Mouse (Mus musculus) midbrain, embryonic 15.5 days (tissue): ENCODE measurements at regions not wholly inside any gene's neighbourhood (a gene's known extent, or its start where the extent isn't known, plus 50 kb on each side); places are given as distances from the start of the nearest gene placed in this dataset.

Experiments
- ATAC-seq: fragments of 200-750 bp; cut with Nextera tagmentation; replicated peaks from 2 replicates; pipeline ENCODE4 v1.8.0; 2017; ENCODE audit warnings: moderate TSS enrichment
- H3K27ac ChIP-seq: fragments of 300-500 bp; sonication (generic); 2 replicates; pipeline ENCODE4 v1.5.1; 2015; ENCODE audit warnings: mild to moderate bottlenecking, inconsistent platforms
- H3K27me3 ChIP-seq: fragments of 300-500 bp; sonication (generic); replicated peaks from 2 replicates; pipeline ENCODE4 v1.6.1; 2015; ENCODE audit warnings: inconsistent platforms
- H3K36me3 ChIP-seq: fragments of 300-500 bp; sonication (generic); replicated peaks from 2 replicates; pipeline ENCODE4 v1.6.1; 2015; ENCODE audit warnings: inconsistent platforms
- H3K4me1 ChIP-seq: fragments of 300-500 bp; sonication (generic); 2 replicates; pipeline ENCODE4 v1.6.1; 2015; ENCODE audit warnings: inconsistent platforms
- H3K4me2 ChIP-seq: fragments of 300-500 bp; sonication (generic); 2 replicates; pipeline ENCODE4 v1.6.1; 2015; ENCODE audit warnings: inconsistent platforms, mild to moderate bottlenecking, moderate library complexity
- H3K4me3 ChIP-seq: fragments of 300-500 bp; sonication (generic); 2 replicates; pipeline ENCODE4 v1.5.1; 2015; ENCODE audit warnings: mild to moderate bottlenecking, inconsistent platforms
- H3K9ac ChIP-seq: fragments of 300-500 bp; sonication (generic); 2 replicates; pipeline ENCODE4 v1.6.1; 2015; ENCODE audit warnings: mild to moderate bottlenecking, inconsistent platforms
- H3K9me3 ChIP-seq: fragments of 300-500 bp; sonication (generic); 2 replicates; pipeline ENCODE4 v1.6.1; 2016; ENCODE audit warnings: inconsistent platforms
- WGBS: fragments of 180-500 bp; shearing (Covaris S2); methylation state at CpG from one replicate; pipeline ENCODE4 v1.1.7; 2015; ENCODE audit warnings: mixed read lengths; 5-methylcytosine and 5-hydroxymethylcytosine counted together

DNA sequence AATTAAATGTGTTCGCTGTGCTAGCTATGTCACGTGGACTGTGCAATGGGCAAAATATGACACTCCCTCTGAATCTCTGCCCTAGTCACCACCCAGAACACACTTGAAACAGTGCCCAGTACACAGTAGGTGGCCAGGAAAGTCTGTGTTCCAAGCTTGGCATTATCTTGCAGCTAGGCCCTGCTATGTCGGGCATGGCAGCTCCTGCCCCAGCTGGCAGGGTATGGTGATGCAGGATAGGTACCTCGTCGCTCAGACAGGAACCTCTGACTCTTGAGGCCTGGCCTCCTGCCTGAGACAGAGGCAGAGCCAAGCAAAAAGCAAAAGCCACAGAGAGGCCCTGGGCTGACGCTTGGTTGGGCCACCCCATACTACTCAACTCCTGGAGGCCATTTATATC lies 57.9 kb upstream of the Tnrc6c start:
- no peaks in the 10 kb centered on the region for H3K9me3 ChIP-seq
- H3K27me3 ChIP-seq = no peaks in the 10 kb centered on the region
- H3K4me3 ChIP-seq = no peak overlapping the region
- peaks cover 47% of the 10 kb centered on the region for H3K4me1 ChIP-seq
- no peaks in the 10 kb centered on the region for H3K36me3 ChIP-seq
- H3K4me2 ChIP-seq = no peak overlapping the region
- WGBS = 69% methylated on average over 6 of the region's 6 CpGs
- H3K27ac ChIP-seq = no peak overlapping the region
- H3K9ac ChIP-seq = no peak overlapping the region
- no peak for ATAC-seq

DNA sequence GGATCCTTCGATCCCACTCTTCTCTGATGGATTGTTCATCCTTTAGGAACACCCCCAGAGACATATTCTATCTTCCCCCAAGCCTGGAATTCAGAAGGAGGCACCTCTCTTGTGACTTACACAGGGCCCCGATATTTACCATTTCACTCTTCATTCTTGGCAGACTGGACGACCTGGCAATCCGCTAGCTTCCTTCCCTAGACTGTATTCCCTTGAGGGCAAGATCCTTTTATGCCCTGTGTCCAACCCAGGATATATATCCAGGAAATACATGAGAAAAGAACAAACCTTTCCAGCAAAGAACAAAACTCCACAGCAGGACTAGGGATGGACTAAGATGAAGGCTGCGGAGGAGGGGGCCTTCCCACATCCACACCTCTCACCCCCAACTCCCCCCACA lies 56.3 kb upstream of the Tnrc6c start:
- Histone ChIP-seq H3K9ac (no peak overlapping the region; the same call in 1 of the 2 replicates), H3K4me3 (no peak overlapping the region), H3K9me3 (no peaks in the 10 kb centered on the region), H3K36me3 (no peaks in the 10 kb centered on the region), H3K4me1 (peaks cover 47% of the 10 kb centered on the region), H3K4me2 (peak overlapping the region; percentile 34), H3K27ac (peak overlapping the region; percentile 88), H3K27me3 (no peaks in the 10 kb centered on the region)
- 0 out of 2 replicates have a peak, but pooled peaks have one; percentile 8 for ATAC-seq
- 14% methylated on average over 5 of the region's 5 CpGs for WGBS

DNA sequence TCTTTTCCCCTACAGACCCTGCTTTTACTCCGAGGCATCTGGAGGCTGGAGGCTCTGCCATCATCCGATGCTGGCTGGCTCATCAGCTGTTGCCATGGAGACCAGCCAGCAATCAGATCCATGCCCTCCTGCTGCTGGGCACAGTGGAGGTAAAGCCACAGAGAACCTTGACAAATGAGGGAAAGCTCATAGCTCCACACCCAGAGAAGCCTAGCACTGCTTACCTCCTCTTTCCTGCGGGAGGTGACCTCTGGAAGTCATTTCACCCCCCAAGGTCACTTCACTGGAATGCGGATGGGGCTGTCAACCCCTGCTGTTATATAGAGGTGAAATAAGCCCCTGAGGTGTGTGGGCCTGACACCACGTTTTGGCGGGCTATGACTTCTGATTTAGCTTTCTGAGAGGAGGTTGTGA lies 55.9 kb upstream of the Tnrc6c start:
- Histone ChIP-seq H3K4me3 (no peak overlapping the region), H3K27ac (peak overlapping the region; percentile 88), H3K4me2 (peak overlapping the region; percentile 34), H3K9me3 (no peaks in the 10 kb centered on the region), H3K9ac (no peak overlapping the region), H3K4me1 (peaks cover 47% of the 10 kb centered on the region), H3K36me3 (no peaks in the 10 kb centered on the region), H3K27me3 (no peaks in the 10 kb centered on the region)
- WGBS = under 1% methylated on average over 6 of the region's 6 CpGs
- ATAC-seq = peak; percentile 79

DNA sequence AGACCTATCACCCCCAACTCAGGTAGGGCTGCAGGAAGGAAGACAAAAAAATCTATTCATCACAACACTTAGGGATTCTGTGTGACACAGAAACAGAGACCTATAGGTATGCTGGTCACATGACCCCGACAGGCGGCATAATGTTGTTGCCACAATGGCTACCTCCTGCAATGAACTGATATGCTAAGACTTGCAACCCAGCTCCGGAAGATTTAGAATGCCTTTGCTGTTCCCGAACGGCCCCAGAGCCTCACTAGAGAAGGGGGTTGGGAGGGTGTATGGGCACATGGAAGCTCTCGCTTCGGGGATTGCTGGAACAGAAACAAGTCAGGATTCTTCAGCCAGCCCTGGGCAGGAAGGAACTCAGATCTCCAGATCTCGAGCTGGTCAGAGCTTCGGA lies 55.5 kb upstream of the Tnrc6c start:
- H3K4me1 ChIP-seq = peaks cover 47% of the 10 kb centered on the region
- ATAC-seq = no peak
- 3% methylated on average over 9 of the region's 9 CpGs for WGBS
- peak overlapping the region; percentile 88 for H3K27ac ChIP-seq
- H3K4me3 ChIP-seq = no peak overlapping the region
- no peak overlapping the region for H3K9ac ChIP-seq
- H3K4me2 ChIP-seq = peak overlapping the region; percentile 34
- no peaks in the 10 kb centered on the region for H3K9me3 ChIP-seq
- no peaks in the 10 kb centered on the region for H3K27me3 ChIP-seq
- H3K36me3 ChIP-seq = no peaks in the 10 kb centered on the region

DNA sequence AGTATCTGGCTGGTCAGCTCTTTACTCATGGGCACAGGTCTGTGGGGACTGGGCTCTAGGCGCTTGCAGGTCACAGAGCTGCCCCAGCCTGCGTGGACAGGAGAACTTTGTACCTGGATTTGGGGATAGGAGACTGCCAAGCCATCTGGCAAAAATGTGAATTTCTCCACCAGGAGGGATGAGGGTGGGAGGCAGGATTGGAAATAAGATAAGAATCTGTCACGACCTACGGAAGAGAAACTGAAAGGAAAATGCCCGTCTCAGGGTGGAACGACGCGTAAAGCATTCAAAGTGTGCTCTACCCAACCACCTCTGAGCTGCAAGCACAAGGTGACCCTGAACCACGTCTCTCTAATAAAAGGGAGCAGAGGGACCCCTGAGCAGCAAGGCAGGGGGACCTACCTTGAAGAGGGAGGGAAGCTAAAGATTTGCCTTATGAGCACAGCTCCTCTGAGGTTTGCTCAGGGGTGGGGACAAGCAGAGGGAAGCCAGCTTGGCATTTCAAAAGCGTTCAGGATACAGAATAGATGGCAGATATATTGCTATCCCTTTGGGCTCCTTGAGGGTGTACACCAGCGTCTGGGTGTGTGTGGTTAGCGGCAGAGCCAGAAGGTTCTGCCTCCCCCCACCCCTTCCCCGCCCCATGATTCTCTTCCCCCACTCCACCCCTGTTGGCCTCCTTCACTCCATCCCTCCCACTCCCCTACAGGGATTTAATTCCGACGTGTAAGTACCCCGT lies 54.9 kb upstream of the Tnrc6c start:
- Histone ChIP-seq H3K9ac (peak overlapping the region; percentile 11; the same call in 1 of the 2 replicates), H3K4me1 (peaks cover 47% of the 10 kb centered on the region), H3K27me3 (no peaks in the 10 kb centered on the region), H3K9me3 (no peaks in the 10 kb centered on the region), H3K4me3 (no peak overlapping the region), H3K36me3 (no peaks in the 10 kb centered on the region), H3K4me2 (peak overlapping the region; percentile 34), H3K27ac (peak overlapping the region; percentile 88)
- 10% methylated on average over 16 of the region's 16 CpGs for WGBS
- no peak for ATAC-seq

DNA sequence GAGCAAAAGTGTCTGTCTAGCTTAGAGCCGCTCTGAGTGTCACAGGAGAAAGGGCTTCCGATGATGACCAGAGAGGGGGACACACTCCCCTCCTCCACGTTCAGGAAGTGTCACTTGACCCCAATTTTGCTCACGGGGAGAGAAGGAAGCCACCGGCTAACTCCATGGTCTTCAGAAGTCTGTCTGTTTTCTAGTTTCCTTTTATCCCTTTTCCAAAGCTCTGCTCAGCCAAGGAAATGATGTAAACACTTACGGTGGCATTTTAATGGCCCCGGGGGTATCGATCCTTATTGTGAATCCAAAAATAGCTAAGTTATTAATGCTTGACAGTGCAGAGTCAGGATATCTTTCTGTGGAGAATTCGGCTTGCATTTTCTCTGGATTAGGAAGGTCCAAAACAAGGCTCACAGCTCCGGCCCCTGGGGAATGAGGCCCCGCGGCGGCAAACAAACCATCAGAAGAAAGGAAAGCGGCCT lies 54.3 kb upstream of the Tnrc6c start:
- peaks cover 47% of the 10 kb centered on the region for H3K4me1 ChIP-seq

DNA sequence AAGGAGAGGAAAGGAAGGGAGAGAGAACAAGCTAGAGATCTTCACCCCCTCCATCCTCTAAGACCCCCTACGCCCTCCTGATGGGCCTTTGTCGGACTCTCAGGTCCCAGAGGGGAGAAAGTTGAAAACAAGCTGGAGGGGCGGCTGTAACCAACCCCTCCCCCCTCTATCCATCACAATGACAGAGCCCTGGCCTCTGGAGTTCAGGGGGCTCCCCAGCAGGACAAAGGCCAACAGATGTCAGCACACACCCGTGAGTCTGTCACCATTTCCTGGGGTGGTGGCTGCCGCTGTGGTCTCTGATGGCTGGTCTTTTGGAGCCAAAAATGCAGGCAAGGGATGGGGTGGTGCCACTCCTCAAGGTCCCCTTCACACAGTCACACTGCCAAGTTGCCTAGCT lies 52.9 kb upstream of the Tnrc6c start:
- peaks cover 52% of the 10 kb centered on the region for H3K4me1 ChIP-seq

More for the DNA sequence above, 54.3 kb upstream of the Tnrc6c start:
- peak overlapping the region; percentile 34; the same call in 1 of the 2 replicates for H3K4me2 ChIP-seq
- H3K4me3 ChIP-seq = no peak overlapping the region
- H3K27me3 ChIP-seq = no peaks in the 10 kb centered on the region
- H3K36me3 ChIP-seq = no peaks in the 10 kb centered on the region
- peak overlapping the region; percentile 88 for H3K27ac ChIP-seq
- WGBS = 9% methylated on average over 14 of the region's 14 CpGs
- no peak for ATAC-seq
- no peaks in the 10 kb centered on the region for H3K9me3 ChIP-seq
- no peak overlapping the region for H3K9ac ChIP-seq

DNA sequence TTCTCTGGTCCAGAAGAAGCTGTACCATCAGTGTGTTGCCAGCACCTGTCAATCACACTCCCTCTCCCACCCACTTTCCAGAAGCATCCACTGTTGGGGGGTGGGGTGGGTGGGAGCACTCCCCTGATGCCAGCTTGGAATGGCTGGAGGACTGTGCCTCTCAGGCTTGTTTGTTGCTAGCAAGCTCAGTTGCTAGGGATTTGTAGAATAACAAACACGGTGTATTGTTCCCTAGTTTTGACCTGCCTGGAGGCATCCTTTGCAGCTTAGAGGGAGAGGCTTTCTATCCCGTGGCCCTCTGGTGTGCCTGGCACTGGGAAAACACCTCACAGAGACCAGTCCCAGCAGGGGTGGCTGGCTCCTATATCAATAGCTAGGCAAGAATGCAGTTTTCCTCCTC lies 50.1 kb upstream of the Tnrc6c start:
- Histone ChIP-seq H3K36me3 (no peaks in the 10 kb centered on the region), H3K4me3 (no peak overlapping the region), H3K27ac (no peak overlapping the region), H3K9ac (no peak overlapping the region), H3K4me2 (no peak overlapping the region), H3K27me3 (no peaks in the 10 kb centered on the region), H3K4me1 (peaks cover 42% of the 10 kb centered on the region), H3K9me3 (no peaks in the 10 kb centered on the region)
- no peak for ATAC-seq
- WGBS = 0% methylated on average over 2 of the region's 2 CpGs

More for the DNA sequence above, 52.9 kb upstream of the Tnrc6c start:
- no peak overlapping the region for H3K9ac ChIP-seq
- H3K4me2 ChIP-seq = no peak overlapping the region
- no peak overlapping the region for H3K4me3 ChIP-seq
- H3K27ac ChIP-seq = no peak overlapping the region
- ATAC-seq = no peak
- 24% methylated on average over 5 of the region's 5 CpGs for WGBS
- H3K27me3 ChIP-seq = no peaks in the 10 kb centered on the region
- H3K9me3 ChIP-seq = no peaks in the 10 kb centered on the region
- no peaks in the 10 kb centered on the region for H3K36me3 ChIP-seq
